Mouse (Mus musculus) heart, postnatal 0 days (tissue): Measurements from ENCODE around the gene Smpd4. TPM values are rescaled to one million over a fixed set of nuclear protein-coding genes. Genes with fewer than 3 reads are reported as not detected.

Experiments
- ATAC-seq: fragments of 200-750 bp; cut with Nextera tagmentation; 2 replicates; pipeline ENCODE4 v1.8.0; 2017; ENCODE audit warnings: low read depth, moderate number of reproducible peaks, moderate library complexity; ENCODE audit not compliant: insufficient read depth
- DNase-seq: peaks from one replicate; pipeline ENCODE4 v3.0.0-alpha.2; 2016; ENCODE audit warnings: low spot score
- H3K27ac ChIP-seq: fragments of 300-500 bp; sonication (generic); 2 replicates; pipeline ENCODE4 v1.5.1; 2014; ENCODE audit warnings: low read depth, mild to moderate bottlenecking
- H3K27me3 ChIP-seq: fragments of 300-500 bp; sonication (generic); 2 replicates; pipeline ENCODE4 v1.6.1; 2014; ENCODE audit warnings: low read length, mixed read lengths; ENCODE audit not compliant: control insufficient read depth, insufficient read depth
- H3K36me3 ChIP-seq: fragments of 300-500 bp; sonication (generic); replicated peaks from 2 replicates; pipeline ENCODE4 v1.6.1; 2014; ENCODE audit warnings: low read length, mixed read lengths; ENCODE audit not compliant: control insufficient read depth, insufficient read depth
- H3K4me1 ChIP-seq: fragments of 300-500 bp; sonication (generic); 2 replicates; pipeline ENCODE4 v1.6.1; 2014; ENCODE audit warnings: antibody characterized with exemption; ENCODE audit not compliant: control insufficient read depth, insufficient read depth
- H3K4me2 ChIP-seq: fragments of 300-500 bp; sonication (generic); 2 replicates; pipeline ENCODE4 v1.6.1; 2014; ENCODE audit warnings: low read depth, mild to moderate bottlenecking, low read length, moderate library complexity
- H3K4me3 ChIP-seq: fragments of 300-500 bp; sonication (generic); 2 replicates; pipeline ENCODE4 v1.5.1; 2014; ENCODE audit warnings: low read depth, low read length
- H3K9ac ChIP-seq: fragments of 300-500 bp; sonication (generic); replicated peaks from 2 replicates; pipeline ENCODE4 v1.6.1; 2014; ENCODE audit warnings: low read depth, low read length, mixed read lengths
- H3K9me3 ChIP-seq: fragments of 300-500 bp; sonication (generic); replicated peaks from 2 replicates; pipeline ENCODE4 v1.6.1; 2016; ENCODE audit warnings: low read length; ENCODE audit not compliant: control insufficient read depth
- CTCF ChIP-seq: IDR thresholded peaks from 2 replicates; pipeline ENCODE4 v1.5.1; 2016; ENCODE audit warnings: antibody characterized with exemption, control low read depth, low read depth
- EP300 ChIP-seq: IDR thresholded peaks from 2 replicates; pipeline ENCODE4 v1.6.1; 2016; ENCODE audit warnings: antibody characterized with exemption, low read depth
- WGBS: fragments of 180-500 bp; shearing (Covaris S2); extraction: QIAGEN DNeasy Blood & Tissue Kit; methylation state at CpG from one replicate; pipeline ENCODE4 v1.1.7; 2014; 5-methylcytosine and 5-hydroxymethylcytosine counted together
- polyA plus RNA-seq: library from polyadenylated mRNA; unstranded; fragments of >200 nt; fragmentation: Nextera tagmentation; extraction: Ambion mirVana; gene quantifications from 2 replicates; pipeline ENCODE4 v1.2.1, GENCODE M21; 2015
- total RNA-seq: library from RNA; depleted of rRNA; stranded (reverse); fragments of >200 nt; gene quantifications from 2 replicates; pipeline ENCODE4 v1.2.3, GENCODE M21; 2014; ENCODE audit warnings: low replicate concordance

Smpd4 gene
- total and polyA plus RNA-seq, 2 experiments from 2014 or later: 10.1 to 18.2 TPM

GRCm38 (mm10) chr16:17616212-17616611 lies 2.9 kb upstream of the Smpd4 start:
- Histone ChIP-seq H3K27me3 (no peaks in the 10 kb centered on the region), H3K4me3 (no peak overlapping the region), H3K4me2 (no peak overlapping the region), H3K36me3 (no peaks in the 10 kb centered on the region), H3K9me3 (no peaks in the 10 kb centered on the region), H3K27ac (no peak overlapping the region), H3K4me1 (peaks cover 4% of the 10 kb centered on the region; the same call in 1 of the 2 replicates), H3K9ac (no peak overlapping the region)
- no peak for DNase-seq
- ATAC-seq: no peak
- TF ChIP-seq EP300 (no peak), CTCF (no peak)
- WGBS: 73% methylated on average over 5 of the region's 5 CpGs

GRCm38 (mm10) chr16:17617922-17618565 lies 1.1 kb upstream of the Smpd4 start:
- H3K9me3 ChIP-seq: no peaks in the 10 kb centered on the region
- no peak overlapping the region for H3K27ac ChIP-seq
- no peak for DNase-seq
- no peak overlapping the region for H3K4me2 ChIP-seq
- peak; percentile 64 for TF ChIP-seq CTCF
- no peak for TF ChIP-seq EP300
- peak; percentile 33; the same call in 1 of the 2 replicates for ATAC-seq
- no peak overlapping the region for H3K9ac ChIP-seq
- peaks cover 13% of the 10 kb centered on the region; the same call in 1 of the 2 replicates for H3K36me3 ChIP-seq
- H3K4me1 ChIP-seq: peaks cover 4% of the 10 kb centered on the region; the same call in 1 of the 2 replicates
- WGBS: 11% methylated on average over 13 of the region's 13 CpGs
- no peaks in the 10 kb centered on the region for H3K27me3 ChIP-seq
- no peak overlapping the region for H3K4me3 ChIP-seq

- Histone ChIP-seq H3K9me3 (no peaks in the 10 kb centered on the region), H3K4me1 (peaks cover 4% of the 10 kb centered on the region; the same call in 1 of the 2 replicates), H3K36me3 (peaks cover 41% of the 10 kb centered on the region), H3K27ac (no peak overlapping the region), H3K4me3 (no peak overlapping the region), H3K27me3 (no peaks in the 10 kb centered on the region), H3K9ac (no peak overlapping the region), H3K4me2 (no peak overlapping the region)
- no peak for DNase-seq
- ATAC-seq: no peak
- no peak for TF ChIP-seq CTCF
- TF ChIP-seq EP300: no peak
- WGBS: 91% methylated on average over 1 of the region's 1 CpGs
Measured at GRCm38 (mm10) chr16:17621936-17622335, 2.8 kb downstream of the Smpd4 start.

GRCm38 (mm10) chr16:17625488-17626268 lies 6.5 kb downstream of the Smpd4 start:
- Histone ChIP-seq H3K4me1 (no peaks in the 10 kb centered on the region), H3K4me3 (no peak overlapping the region), H3K27me3 (no peaks in the 10 kb centered on the region), H3K9me3 (no peaks in the 10 kb centered on the region), H3K4me2 (no peak overlapping the region), H3K27ac (no peak overlapping the region), H3K36me3 (peaks cover 74% of the 10 kb centered on the region), H3K9ac (no peak overlapping the region)
- no peak for DNase-seq
- TF ChIP-seq EP300: no peak
- TF ChIP-seq CTCF: peak; percentile 62
- 67% methylated on average over 8 of the region's 8 CpGs for WGBS
- ATAC-seq: no peak; the same call in 1 of the 2 replicates

GRCm38 (mm10) chr16:17626269-17626555 lies 7.1 kb downstream of the Smpd4 start:
- no peak for TF ChIP-seq EP300
- no peak for TF ChIP-seq CTCF
- ATAC-seq: no peak
- H3K27ac ChIP-seq: no peak overlapping the region
- no peak for DNase-seq
- no peak overlapping the region for H3K4me3 ChIP-seq
- H3K27me3 ChIP-seq: no peaks in the 10 kb centered on the region
- H3K9ac ChIP-seq: no peak overlapping the region
- H3K4me2 ChIP-seq: no peak overlapping the region
- H3K4me1 ChIP-seq: no peaks in the 10 kb centered on the region
- no peaks in the 10 kb centered on the region for H3K9me3 ChIP-seq
- peaks cover 80% of the 10 kb centered on the region for H3K36me3 ChIP-seq
- 95% methylated on average over 5 of the region's 5 CpGs for WGBS
